Mouse (Mus musculus) ovary, postnatal 36 days (tissue): ENCODE measurements around the gene Rab3ip.

Source experiments
- DNase-seq: peaks from one replicate; pipeline ENCODE4 v3.0.0; 2022; ENCODE audit warnings: low spot score, mixed read lengths

The Rab3ip gene

DNA sequence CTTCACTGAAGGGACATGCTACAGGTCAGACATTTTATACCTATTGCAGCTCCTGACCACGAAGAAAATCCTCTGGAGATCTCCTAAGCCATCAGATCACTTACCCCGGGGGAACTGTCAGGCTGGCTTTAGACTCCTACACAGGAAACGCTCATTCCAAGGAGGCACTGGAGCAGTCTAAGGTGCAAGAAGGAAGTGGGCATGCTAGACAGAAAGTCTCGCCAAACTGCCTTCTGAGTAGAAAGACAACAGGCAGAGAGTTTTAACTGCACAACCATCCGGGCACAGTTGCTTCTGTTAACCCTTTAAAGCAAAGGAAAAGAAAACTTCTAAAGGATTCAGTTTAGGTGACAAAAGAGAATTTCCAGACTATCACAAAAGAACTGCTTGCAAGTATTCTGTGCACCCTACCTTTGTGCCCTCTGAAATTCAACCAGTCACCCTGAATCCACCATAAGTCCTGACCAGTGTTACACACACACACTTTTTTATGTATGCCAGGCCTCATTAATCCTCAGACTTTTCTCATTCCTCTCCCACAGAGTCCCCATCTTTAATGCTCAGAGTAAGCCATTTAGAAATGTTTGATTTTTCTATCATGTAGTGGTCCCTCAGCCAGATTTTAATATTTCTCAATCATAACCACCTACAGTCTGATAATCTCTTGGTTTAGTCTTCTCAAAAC lies 7.4 kb upstream of the Rab3ip start:
- DNase-seq, result no peak

DNA sequence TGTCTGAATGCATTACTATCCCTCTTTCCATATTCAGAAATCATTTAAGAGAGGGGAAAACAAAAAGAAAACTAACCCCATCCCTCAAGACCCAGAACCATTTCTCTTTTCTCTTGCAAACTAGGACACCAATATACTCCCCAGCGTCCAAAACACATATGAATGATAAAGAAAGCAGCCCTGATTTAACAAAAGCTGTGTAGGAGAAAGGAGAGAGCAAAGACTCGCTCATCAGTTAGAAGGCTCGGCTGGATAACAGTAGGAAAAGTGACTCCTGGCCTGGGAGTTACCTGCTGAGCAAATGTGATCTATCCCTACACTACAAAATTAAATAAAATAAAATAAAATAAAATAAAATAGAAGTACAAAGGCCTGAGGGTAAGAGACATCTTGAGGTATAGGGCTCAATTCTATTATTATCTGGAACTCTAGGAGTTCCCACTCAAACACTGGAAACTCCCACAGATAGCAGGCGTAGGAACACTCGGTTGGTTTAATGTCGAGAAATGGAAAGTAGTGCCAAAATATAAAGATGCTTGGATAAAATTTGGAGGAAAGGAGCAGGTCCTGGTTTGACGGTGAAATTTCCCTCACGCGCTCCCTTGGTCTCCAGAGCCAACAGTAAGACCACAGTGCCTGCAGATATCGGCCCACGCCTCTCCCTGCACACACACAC lies 6.1 kb upstream of the Rab3ip start:
- no peak for DNase-seq

DNA sequence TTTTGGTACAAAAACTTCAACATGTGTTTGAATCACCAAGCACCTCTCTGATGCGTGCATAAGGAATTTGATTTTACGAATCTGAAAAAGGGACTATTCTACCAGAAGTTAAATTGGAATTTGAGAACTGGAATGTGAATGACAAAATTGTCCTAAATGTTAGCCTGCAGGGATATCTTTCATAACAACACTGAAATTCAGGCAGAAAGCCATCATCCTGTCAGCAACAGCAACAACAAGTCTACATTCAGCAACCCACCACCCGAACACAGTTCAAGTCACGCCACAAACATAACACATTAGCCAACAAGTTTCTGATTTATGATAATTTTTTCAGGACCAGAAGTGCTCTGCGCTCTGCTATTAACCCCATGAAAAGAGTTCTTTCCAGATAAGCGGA lies 4.6 kb upstream of the Rab3ip start:
- no peak for DNase-seq

DNA sequence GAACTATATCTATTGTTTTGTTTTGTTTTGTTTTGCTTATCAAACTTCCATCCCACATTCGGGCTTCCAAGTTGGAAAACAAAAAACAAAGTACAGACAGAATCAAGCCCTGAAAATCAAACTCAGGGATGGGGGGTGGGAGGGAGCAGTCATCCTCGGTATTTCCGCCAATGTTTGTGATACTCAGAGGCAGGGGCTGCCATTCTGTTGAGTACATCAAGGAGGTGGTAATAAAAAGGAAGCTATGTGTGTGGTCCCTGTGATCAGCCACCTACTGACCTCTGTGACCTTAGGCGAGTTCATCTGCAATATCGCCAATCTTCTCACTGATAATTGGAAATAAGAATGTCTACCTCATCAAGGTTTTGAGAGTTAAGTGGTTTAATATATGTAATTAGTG lies 317 bp upstream of the Rab3ip start:
- no peak for DNase-seq

DNA sequence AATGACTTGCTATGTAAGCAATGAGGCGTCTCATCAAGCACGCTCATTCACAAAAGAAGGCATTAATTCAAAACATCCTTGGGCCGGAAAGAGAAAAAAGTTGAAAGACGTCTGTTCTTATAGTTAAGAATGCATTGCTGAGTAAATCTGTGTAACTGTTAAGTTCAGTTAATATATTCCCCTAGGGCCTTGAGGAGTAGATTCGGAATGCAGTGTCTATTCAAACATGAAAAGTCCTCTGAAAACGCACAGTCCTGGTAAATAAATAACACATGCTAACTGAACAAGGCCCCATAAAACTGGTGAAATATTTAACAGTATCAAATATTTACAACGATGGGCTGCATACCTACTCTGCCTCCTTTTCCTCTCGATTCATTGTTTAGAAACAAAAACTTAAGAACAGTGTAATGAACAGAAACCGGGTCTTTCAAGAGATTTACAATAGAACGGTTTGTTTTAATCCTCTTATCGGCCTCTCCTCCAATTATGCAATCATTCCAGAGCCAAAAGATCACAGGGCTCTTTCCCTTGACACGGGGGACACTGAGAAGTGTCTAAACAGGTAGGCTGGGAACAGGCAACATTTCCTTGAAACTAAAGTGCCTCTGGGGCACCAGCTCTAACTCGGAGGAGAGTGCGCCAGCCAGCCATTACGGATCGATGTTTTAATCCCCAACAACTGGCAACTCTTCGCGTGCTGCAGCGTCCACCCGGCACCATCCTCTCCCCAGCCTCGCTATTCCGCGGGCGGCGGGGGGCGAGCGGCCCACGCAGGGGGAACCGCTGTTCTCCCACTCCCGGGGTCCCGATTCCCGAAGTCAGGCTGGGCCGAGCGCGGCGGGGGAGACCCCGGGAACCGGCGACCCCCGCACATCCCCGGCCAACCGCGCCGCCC lies 1.2 kb downstream of the Rab3ip start:
- DNase-seq, result peak; percentile 41

DNA sequence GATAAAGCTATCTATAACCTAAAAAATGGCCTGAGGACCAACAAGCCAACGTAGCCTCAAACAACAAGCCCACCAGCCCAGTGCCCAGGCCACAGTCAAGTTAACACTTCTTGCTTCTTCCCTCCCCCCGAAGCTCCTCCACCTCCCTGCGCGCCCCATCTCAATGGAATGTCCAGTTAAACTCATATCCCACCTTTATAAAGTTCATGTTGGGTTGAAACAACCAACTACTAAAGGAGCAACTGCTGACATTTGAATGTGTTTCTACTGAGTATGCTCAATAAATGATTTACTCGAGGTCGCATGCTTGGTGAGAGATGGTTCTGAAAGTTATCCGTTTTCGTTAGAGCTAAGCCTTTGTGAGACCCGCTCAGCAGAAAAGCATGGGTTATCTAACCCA lies 2.2 kb downstream of the Rab3ip start:
- DNase-seq, result no peak

DNA sequence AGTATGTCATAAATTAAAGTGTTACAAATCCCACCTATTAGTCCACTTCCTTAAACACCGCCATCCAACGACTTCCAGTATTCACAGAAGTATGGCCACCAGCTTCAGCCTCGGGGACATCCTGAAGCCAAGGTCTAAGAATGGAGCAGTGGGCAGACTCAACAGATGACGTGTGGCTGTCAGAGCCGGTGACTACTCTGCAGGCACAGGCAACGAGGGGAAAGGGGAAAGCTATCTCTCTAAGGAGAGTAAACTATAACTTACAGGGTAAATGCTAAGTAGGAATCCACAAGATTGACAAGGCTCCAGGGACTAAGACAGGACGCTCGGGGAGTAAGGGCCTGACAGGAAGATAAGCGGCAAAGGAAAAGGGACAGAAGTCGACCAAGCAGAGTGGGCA lies 5.6 kb downstream of the Rab3ip start:
- no peak for DNase-seq

DNA sequence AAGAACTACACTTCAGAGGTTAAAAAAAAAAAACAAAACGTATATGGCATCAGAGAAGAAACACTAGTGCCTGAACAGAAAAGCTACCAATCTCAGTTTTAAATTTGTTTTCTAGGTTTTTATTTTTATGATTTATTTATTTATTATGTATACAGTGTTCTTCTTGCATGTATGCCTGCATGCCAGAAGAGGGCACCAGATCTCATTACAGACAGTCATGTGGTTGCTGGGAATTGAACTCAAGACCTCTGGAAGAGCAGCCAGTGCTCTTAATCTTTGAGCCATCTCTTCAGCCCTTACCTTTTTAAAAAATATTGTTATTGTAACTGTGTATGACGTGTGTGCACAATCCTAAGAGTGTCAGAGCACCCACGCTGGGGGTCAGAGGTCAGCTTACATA lies 6.4 kb downstream of the Rab3ip start:
- no peak for DNase-seq

DNA sequence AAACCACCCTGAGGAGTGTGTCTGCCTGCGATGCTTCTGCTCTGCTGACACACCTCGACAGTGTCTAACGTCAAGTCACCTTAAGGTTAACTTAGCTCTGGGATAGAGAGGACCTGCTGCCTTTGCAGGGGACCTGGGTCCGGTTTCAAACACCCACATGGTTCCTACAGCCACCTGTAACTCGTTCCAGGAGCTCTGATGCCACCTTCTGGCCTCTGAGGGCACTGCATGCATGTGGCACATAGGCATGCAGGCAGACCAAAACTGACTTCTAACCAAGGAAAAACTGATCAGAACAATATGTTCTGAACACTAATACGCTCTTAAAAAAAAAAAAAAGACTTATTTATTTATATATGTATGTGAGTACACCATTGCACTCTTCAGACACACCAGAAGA lies 7.5 kb downstream of the Rab3ip start:
- no peak for DNase-seq

DNA sequence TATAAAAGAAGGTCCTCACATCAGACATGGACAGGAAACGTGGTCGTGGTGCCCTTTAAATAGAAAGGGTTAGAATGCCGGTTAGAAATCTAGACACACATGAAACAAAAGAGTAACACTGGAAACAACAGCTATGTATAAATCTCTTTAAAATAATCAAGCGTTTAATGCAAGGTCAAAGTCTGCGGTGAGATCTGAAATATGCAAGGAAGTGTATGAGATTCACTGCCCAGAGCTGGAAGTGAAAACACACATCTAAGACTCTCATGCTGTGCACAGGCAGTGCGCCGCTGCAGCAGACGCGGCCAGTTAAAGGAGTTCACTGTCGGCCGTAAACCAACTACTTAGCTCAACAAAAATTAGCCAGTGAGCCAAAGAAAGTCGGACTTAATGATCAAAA lies 15.5 kb downstream of the Rab3ip start:
- no peak for DNase-seq

DNA sequence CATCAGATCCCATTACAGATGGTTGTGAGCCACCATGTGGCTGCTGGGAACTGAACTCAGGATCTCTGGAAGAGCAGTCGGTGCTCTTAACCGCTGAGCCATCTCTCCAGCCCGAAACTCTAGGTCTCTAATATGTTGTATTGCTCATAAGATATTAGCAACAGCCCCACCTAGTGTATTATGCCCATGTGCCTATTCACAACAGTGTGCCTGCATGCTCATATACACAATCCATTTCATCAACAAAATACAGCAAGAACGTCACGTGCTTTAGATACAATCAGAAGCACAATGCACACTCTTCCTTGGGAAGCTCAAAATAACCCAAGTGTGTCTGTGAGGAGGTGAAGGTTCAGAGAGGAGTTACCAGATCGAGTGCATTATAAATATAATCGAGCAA lies 16.8 kb downstream of the Rab3ip start:
- no peak for DNase-seq

DNA sequence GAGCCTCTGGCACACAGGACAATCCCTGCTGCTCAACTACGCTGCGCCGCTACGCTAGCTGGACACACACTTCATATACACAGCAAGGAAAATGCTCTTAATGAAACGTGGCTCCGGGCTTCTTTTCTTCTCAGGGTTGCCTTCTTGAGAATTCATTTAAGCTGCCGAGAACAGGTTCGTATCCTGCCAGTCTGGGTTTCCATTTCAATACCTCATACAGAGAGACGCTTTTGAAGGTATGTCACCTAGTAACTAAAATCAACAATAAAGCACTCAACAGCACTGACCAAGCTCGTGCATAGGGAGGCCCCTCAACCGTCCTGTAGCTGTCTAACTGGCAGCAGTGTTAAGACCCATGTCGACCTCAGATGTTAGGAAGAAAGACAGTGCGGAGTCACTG lies 18.2 kb downstream of the Rab3ip start:
- no peak for DNase-seq

DNA sequence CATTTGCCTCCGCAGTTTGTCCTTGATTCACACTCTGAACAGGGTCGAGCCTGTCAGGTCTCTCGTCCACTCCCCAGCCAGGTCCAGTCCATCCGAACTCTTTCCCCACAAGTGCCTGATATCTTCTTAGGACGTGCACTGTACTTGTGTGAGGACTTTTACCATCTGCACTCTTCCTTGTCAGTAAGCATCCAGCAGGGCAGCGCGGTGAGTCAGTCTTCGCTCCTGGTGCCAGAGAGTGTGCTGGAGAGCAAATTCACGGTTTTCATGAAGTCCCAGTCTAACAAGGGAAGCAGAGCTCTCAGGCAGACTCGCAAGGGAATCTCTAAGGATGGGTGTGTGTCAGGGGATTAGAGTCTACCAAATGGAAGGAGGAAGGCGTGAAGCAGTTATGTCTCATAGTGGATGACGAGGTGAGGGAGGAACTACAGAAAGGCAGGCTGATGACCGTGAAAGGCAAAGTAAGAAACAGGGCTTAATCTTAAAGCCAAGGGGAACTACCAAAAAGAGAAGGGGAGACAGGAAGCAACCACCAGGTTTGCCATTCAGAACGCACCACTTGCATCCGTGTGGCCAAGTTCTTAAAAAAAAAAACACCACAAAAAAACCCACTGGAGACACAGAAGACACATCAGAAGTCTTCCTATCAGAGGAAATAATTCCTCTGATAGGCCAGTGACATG lies 18.9 kb downstream of the Rab3ip start:
- no peak for DNase-seq

DNA sequence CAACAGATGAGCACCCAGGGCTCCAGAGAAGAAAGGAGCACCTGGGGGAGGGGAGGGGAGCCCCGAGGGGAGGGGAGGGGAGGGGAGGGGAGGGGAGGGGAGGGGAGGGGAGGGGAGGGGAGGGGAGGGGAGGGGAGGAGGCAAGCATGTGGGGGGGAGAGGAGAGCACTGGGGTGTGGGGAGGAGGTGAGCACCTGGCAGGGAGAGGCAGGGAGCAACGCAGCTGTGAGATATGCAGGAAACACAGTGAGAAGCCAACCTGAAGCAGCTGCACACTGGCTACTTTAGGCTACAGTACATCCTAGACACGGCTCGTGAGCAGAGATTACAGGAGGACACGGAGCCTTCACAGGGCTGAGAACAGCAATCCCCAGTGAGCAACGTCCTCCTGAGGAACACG lies 19.6 kb downstream of the Rab3ip start:
- no peak for DNase-seq

DNA sequence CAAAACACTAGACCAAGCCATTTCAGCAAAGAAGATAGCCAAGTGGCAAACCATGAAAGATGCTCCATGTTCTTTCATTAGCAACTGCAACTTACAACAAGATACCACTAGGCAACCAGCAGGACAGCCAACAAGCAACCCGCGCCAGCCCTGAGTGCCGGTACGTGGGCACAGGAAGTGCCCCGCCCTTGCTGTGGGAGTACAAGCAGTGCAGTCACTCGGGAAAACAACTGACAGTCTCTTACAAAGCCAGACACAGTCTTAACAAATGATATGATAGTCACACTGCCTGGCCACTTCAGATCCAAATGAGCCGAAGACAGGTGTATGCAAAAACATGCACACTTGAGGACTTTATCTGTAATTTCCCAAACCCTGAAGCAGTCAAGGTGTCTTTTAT lies 20.1 kb downstream of the Rab3ip start:
- no peak for DNase-seq

DNA sequence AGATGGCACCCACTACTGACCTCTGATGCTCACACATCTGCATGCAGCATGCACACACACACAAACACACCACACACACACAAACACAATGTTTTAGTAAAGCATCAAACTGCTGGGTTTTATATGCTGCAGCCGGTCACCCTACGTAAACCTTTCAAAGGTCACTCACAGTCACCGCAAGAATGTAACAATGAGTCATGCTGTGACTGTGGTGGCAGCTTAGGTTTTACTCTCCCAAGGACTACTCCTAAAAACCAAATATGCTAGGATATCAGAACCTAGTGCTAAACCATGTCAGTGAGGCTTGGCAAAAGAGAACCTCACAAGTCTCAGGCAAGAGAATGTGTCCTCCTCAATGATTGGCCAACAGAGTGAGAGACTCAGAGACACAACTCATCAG lies 21.7 kb downstream of the Rab3ip start:
- no peak for DNase-seq

DNA sequence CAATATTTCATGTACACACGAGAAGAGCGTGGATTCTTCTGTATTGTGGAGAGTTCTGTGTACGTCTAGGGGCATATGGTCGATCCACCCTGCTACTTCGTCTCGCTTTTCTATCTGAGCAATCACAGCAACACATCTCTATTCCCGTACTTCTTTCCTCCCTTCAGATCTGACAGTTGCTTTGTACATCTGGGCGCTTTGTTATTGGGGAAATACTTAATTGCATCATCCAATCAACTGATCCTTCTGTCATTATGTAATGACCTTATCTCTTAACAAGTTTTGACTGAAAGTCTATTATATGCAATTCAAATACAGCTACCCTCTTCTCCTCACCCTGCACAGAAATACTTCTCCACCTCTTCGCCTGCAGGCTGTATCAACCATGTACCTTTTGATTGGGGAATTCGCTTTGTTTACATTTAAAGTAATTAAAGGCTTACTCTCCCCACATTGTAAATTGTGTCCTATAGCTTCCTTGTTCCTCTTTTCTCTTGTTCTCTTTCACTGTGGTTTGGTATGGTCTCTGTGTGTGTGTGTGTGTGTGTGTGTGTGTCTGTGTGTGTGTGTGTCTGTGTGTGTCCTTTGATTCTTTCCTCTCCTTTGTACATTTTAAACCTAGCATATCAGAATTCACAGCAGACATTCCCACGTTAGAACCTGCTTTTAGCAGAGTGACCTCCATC lies 24.0 kb downstream of the Rab3ip start:
- no peak for DNase-seq

DNA sequence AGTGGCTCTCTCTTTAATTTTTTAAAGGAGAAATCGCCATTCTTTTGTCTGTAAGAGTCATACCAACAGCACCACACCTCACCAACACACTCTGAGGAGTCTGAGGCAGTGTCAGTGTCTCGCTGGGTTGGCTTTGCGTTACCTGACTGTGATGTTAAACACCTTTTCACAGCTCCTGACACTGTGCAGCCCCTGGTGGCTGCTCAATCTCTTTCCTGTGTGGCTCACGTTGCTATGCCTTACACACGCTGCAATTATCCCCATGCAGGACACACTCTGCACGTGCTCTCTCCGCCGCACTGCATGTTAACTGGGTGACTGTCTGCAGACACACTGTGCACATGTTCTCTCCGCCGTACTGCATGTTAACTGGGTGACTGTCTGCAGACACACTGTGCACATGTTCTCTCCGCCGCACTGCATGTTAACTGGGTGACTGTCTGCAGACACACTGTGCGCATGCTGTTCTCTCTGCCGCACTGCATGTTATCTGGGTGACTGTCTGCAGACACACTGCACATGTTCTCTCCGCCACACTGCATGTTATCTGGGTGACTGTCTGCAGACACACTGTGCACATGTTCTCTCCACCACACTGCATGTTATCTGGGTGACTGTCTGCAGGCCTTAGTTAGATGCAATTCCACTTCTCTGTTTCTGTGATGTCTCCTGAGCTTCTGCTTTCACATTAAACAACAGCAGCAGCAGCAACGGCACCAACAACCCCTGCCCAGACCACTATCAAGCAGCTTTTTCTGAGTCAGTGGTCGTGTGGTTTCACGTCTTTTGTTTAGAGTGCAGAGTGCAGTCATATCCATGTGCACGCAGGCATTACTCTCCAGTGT lies 26.7 kb downstream of the Rab3ip start:
- no peak for DNase-seq

DNA sequence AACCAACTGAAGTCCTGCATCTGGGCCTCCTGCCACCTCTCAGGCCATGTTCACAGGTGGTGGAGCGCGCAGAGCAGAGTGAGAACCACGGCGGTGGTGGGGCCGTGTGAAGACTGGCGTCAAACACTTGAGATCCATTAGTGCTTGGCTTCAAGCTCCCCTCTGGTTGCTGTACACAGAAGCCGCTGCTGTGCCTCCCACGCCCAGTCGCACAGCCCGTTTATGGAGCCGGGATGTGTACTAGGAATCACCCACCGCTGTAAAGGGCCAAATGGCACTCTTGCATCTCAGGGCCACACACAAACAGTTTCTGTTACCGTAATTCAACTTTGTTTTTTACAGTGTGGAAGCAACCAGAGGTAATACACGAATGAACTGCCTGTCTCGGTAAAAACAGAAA lies 28.4 kb downstream of the Rab3ip start:
- no peak for DNase-seq

DNA sequence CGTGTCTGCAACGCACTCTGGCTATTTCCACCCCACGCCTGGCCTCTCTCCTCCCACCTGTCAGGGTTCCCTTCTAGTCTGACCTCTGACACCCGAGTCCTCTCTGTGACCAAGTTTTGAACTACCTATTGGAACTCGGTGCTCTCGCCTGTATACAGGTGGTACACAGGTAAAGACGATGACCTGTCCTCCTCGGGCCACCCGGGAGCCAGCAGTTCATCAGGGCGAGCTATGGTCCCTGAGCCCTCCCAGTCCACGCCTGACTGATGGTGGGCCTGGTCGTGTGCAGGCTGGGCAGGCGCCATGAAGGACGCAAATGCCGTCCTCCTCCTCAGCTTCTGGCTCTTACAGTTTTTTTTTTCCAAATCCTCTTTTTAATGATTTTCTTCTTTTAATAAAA lies 29.2 kb downstream of the Rab3ip start:
- DNase-seq, result no peak

DNA sequence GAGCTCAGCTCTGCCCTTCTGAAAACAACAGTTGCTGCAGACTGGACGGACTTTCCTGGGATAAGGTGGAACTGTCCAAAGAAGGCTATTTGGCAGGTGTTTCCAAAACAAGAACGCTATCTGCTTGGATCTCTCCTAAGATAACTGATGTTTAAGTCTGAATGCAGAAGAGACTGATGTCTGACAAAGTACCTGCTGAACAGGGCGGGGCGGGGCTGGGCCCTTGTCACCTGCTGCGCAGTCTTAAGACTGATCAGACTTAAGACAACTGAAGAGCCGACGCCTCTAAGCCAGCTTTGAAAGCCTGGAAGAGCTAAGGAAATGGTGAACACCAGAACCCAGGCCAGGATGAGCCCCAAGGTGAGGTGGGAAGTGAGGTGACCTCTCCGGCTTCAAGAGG lies 29.9 kb downstream of the Rab3ip start:
- DNase-seq, result no peak
